Mouse (Mus musculus) neural tube, embryonic 12.5 days (tissue): ENCODE data around the gene BC017158. TPM values are rescaled to one million over a fixed set of nuclear protein-coding genes. Genes with fewer than 3 reads are reported as not detected.
A peak's percentile ranks its signal among the peaks of the same experiment; 100 is the strongest.

Experiments used
- ATAC-seq: fragments of 200-750 bp; cut with Nextera tagmentation; 2 replicates; pipeline ENCODE4 v1.8.0; 2017; ENCODE audit warnings: low read depth, mild to moderate bottlenecking, moderate TSS enrichment, moderate library complexity; ENCODE audit not compliant: low FRiP score
- H3K27ac ChIP-seq: fragments of 300-500 bp; sonication (generic); 2 replicates; pipeline ENCODE4 v1.5.1; 2016
- H3K27me3 ChIP-seq: fragments of 300-500 bp; sonication (generic); replicated peaks from 2 replicates; pipeline ENCODE4 v1.6.1; 2016; ENCODE audit warnings: mild to moderate bottlenecking
- H3K36me3 ChIP-seq: fragments of 300-500 bp; sonication (generic); 2 replicates; pipeline ENCODE4 v1.6.1; 2016; ENCODE audit warnings: mild to moderate bottlenecking
- H3K4me1 ChIP-seq: fragments of 300-500 bp; sonication (generic); 2 replicates; pipeline ENCODE4 v1.6.1; 2016
- H3K4me2 ChIP-seq: fragments of 300-500 bp; sonication (generic); replicated peaks from 2 replicates; pipeline ENCODE4 v1.6.1; 2016; ENCODE audit warnings: mild to moderate bottlenecking
- H3K4me3 ChIP-seq: fragments of 300-500 bp; sonication (generic); 2 replicates; pipeline ENCODE4 v1.5.1; 2016
- H3K9ac ChIP-seq: fragments of 300-500 bp; sonication (generic); 2 replicates; pipeline ENCODE4 v1.6.1; 2016; ENCODE audit warnings: mild to moderate bottlenecking
- H3K9me3 ChIP-seq: fragments of 300-500 bp; sonication (generic); 2 replicates; pipeline ENCODE4 v1.6.1; 2016; ENCODE audit warnings: mild to moderate bottlenecking
- WGBS: fragments of 180-500 bp; shearing (Covaris S2); methylation state at CpG from one replicate; pipeline ENCODE4 v1.1.7; 2016; 5-methylcytosine and 5-hydroxymethylcytosine counted together
- polyA plus RNA-seq: library from polyadenylated mRNA; unstranded; fragments of >200 nt; fragmentation: Nextera tagmentation; extraction: Ambion mirVana; gene quantifications from 2 replicates; pipeline ENCODE4 v1.2.1, GENCODE M21; 2016

Gene BC017158
- polyA plus RNA-seq, 1 experiment from 2014 or later: 23.3 TPM

DNA sequence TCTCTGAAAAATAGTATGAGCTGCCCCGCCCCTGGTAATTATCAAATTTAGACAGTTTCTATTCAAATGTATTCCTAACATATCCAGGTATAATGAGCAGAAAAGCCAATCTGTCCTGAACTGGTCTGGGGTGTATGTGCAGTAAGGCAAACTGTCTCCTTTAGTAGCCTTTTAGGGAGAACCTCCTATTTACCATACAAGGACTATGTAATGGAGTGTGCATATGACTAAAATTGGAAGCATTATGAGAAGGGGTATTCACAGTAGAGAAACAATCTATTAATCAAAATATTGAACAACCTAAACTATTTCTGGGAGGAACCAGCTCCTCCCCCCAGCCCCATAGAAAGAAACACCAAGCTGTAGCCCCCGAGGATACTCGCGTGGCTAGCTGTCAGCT is 18.2 kb downstream of the BC017158 start:
- ATAC-seq: no peak
- 94% methylated on average over 4 of the region's 4 CpGs for WGBS
- H3K9ac ChIP-seq: no peak overlapping the region
- no peaks in the 10 kb centered on the region for H3K9me3 ChIP-seq
- H3K27ac ChIP-seq: no peak overlapping the region
- peaks cover 23% of the 10 kb centered on the region for H3K36me3 ChIP-seq
- H3K4me1 ChIP-seq: peaks cover 20% of the 10 kb centered on the region
- H3K4me2 ChIP-seq: no peak overlapping the region
- H3K4me3 ChIP-seq: no peak overlapping the region
- no peaks in the 10 kb centered on the region for H3K27me3 ChIP-seq

- Histone ChIP-seq H3K36me3 (peaks cover 57% of the 10 kb centered on the region), H3K9me3 (no peaks in the 10 kb centered on the region), H3K4me2 (no peak overlapping the region), H3K27me3 (no peaks in the 10 kb centered on the region), H3K9ac (no peak overlapping the region), H3K4me1 (peaks cover 3% of the 10 kb centered on the region), H3K4me3 (no peak overlapping the region), H3K27ac (no peak overlapping the region)
- 88% methylated on average over 6 of the region's 6 CpGs for WGBS
- no peak for ATAC-seq
Measured at GRCm38 (mm10) chr7:128276051-128276450, 21.9 kb downstream of the BC017158 start.

DNA sequence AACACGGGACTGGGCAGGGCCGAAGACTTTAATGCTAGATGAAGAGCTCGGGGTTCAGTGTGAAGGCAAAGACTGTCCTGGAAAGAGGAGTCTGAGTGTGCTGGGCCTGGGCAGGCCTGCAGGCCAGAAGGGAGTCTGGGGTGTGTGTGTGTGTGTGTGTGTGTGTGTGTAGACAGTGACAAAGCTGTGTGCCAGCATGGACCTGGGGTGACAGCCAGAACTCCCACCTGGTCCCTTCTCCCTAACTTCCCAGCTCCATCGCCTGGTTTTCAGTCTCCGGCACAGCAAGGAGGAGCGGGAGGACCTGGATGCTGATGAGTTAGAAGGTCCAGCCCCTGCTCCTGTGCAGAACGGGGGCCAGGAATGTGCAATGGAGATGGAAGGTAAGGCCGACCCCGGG is 26.5 kb downstream of the BC017158 start:
- WGBS: 94% methylated on average over 9 of the region's 9 CpGs
- Histone ChIP-seq H3K9ac (no peak overlapping the region), H3K27ac (no peak overlapping the region), H3K9me3 (no peaks in the 10 kb centered on the region), H3K4me1 (no peaks in the 10 kb centered on the region), H3K4me2 (no peak overlapping the region), H3K36me3 (peaks cover 58% of the 10 kb centered on the region), H3K27me3 (no peaks in the 10 kb centered on the region), H3K4me3 (no peak overlapping the region)
- no peak for ATAC-seq

GRCm38 (mm10) chr7:128270431-128270850 is 27.5 kb downstream of the BC017158 start:
- Histone ChIP-seq H3K36me3 (peaks cover 47% of the 10 kb centered on the region), H3K4me3 (no peak overlapping the region), H3K27ac (no peak overlapping the region), H3K27me3 (no peaks in the 10 kb centered on the region), H3K9ac (no peak overlapping the region), H3K4me2 (no peak overlapping the region), H3K9me3 (no peaks in the 10 kb centered on the region), H3K4me1 (no peaks in the 10 kb centered on the region)
- WGBS: 63% methylated on average over 13 of the region's 13 CpGs
- no peak for ATAC-seq

- no peak overlapping the region for H3K27ac ChIP-seq
- H3K27me3 ChIP-seq: no peaks in the 10 kb centered on the region
- ATAC-seq: no peak
- H3K36me3 ChIP-seq: peaks cover 23% of the 10 kb centered on the region
- no peak overlapping the region for H3K9ac ChIP-seq
- no peaks in the 10 kb centered on the region for H3K4me1 ChIP-seq
- no peak overlapping the region for H3K4me2 ChIP-seq
- H3K4me3 ChIP-seq: no peak overlapping the region
- 69% methylated on average over 7 of the region's 7 CpGs for WGBS
- no peaks in the 10 kb centered on the region for H3K9me3 ChIP-seq
Measured at GRCm38 (mm10) chr7:128267813-128268212, 30.2 kb downstream of the BC017158 start.

DNA sequence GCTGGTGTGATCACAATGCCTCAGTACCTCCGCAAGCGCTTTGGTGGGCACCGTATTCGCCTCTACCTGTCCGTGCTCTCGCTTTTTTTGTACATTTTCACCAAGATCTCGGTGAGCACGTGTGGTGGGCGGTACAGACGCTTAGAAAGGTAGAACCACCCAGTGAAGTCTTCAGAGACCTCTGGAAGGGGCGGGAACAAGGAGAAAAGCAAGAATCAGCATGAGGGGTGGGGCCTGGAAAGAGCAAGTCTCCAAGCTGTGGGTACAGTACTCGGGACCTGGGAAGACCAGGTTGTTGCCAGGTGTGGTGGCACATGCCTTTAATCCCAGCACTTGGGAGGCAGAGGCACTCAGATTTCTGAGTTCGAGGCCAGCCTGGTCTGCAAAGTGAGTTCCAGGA is 30.6 kb downstream of the BC017158 start:
- Histone ChIP-seq H3K4me1 (no peaks in the 10 kb centered on the region), H3K27me3 (no peaks in the 10 kb centered on the region), H3K27ac (no peak overlapping the region), H3K4me2 (no peak overlapping the region), H3K9ac (no peak overlapping the region), H3K36me3 (peaks cover 20% of the 10 kb centered on the region), H3K9me3 (no peaks in the 10 kb centered on the region), H3K4me3 (no peak overlapping the region)
- WGBS: 69% methylated on average over 13 of the region's 13 CpGs
- ATAC-seq: no peak

DNA sequence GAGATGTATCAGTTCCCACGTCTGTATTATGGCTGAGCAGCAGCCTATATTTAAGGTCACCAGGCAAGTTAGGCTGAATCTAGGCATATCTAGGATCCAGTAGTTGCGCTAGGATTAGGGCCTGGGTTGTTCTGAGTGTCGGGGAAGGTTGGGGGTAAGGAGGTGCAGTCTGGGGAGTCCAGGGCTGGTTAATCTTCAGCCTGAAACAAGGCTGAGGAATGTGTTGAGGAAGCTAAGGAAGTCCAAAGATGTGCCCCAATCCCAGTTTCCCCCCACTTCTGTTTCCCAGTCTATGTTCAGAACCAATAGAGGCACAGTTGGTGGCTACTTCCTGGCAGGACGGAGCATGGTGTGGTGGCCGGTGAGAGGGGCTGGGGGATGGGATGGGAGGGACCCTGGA is 31.9 kb downstream of the BC017158 start:
- no peaks in the 10 kb centered on the region for H3K27me3 ChIP-seq
- WGBS: 78% methylated on average over 5 of the region's 5 CpGs
- H3K36me3 ChIP-seq: peaks cover 7% of the 10 kb centered on the region; the same call in 1 of the 2 replicates
- H3K27ac ChIP-seq: no peak overlapping the region
- no peak overlapping the region for H3K9ac ChIP-seq
- no peak for ATAC-seq
- H3K4me3 ChIP-seq: no peak overlapping the region
- no peaks in the 10 kb centered on the region for H3K4me1 ChIP-seq
- no peak overlapping the region for H3K4me2 ChIP-seq
- H3K9me3 ChIP-seq: no peaks in the 10 kb centered on the region

GRCm38 (mm10) chr7:128265411-128265810 is 32.6 kb downstream of the BC017158 start, which contains the start of gene Slc5a2:
Gene Slc5a2 (plus strand): TSS chr7:128265657.
- H3K27ac ChIP-seq: no peak within 1 kb of the TSS
- H3K9ac ChIP-seq: no peak within 1 kb of the TSS
- H3K9me3 ChIP-seq: no peaks in the 10 kb centered on the region
- WGBS: 86% methylated on average over 6 of the region's 6 CpGs
- no peak for ATAC-seq
- H3K4me1 ChIP-seq: no peaks in the 10 kb centered on the region
- no peak within 1 kb of the TSS for H3K4me2 ChIP-seq
- no peak within 1 kb of the TSS for H3K4me3 ChIP-seq
- peaks cover 3% of the 10 kb centered on the region; the same call in 1 of the 2 replicates for H3K36me3 ChIP-seq
- H3K27me3 ChIP-seq: no peaks in the 10 kb centered on the region

DNA sequence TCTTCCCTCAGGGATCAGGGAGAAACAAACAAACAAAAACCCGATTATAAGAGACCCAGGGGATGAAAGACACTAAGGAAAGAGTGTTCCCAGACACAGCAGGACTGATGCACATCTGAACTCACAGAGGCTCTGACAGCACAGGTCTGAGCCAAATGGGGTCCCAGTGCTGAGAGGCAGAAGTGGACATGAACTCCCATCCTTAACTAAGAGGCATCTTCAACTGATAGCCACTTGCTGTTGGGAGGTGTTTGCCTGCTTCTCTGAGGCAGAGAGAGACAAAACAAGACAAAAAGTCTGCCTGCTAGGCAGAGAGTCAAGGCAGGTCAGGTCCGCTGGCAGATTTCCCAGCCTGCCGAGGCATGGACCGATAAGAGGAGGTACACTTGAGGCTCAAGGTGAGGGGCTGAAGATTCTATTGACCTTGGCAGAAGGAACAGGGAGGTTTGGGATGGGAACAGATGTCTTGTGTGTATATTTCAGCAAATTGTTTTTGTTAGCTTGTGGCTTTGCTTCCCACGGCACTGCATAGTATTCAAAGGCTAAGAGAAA is 41.1 kb downstream of the BC017158 start:
- no peak overlapping the region for H3K9ac ChIP-seq
- no peak overlapping the region for H3K4me3 ChIP-seq
- 67% methylated on average over 5 of the region's 5 CpGs for WGBS
- H3K9me3 ChIP-seq: no peaks in the 10 kb centered on the region
- H3K4me1 ChIP-seq: peaks cover 10% of the 10 kb centered on the region; the same call in 1 of the 2 replicates
- no peaks in the 10 kb centered on the region for H3K36me3 ChIP-seq
- no peak overlapping the region for H3K4me2 ChIP-seq
- no peak for ATAC-seq
- no peak overlapping the region for H3K27ac ChIP-seq
- H3K27me3 ChIP-seq: no peaks in the 10 kb centered on the region

DNA sequence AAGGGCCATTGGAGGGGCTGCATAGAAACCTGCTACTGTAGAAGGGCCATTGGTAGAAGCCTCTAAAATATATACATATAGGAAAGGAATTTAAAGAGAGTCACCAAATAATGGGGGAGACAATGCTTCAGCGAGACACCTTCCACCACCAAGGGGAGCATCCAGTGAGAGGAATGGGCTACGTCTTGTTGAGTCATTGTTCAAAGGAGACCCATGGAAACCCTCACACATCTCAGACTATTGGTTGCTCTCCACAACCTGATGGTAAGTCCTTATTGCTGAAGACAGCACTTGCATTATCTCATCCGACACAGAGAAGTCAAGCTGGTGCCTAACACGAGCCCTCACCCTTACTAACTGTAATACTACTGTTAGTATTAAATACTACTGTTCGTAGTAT is 42.2 kb downstream of the BC017158 start:
- no peak for ATAC-seq
- Histone ChIP-seq H3K9me3 (no peaks in the 10 kb centered on the region), H3K9ac (no peak overlapping the region), H3K4me2 (no peak overlapping the region), H3K27ac (no peak overlapping the region), H3K4me1 (peaks cover 10% of the 10 kb centered on the region; the same call in 1 of the 2 replicates), H3K36me3 (no peaks in the 10 kb centered on the region), H3K4me3 (no peak overlapping the region), H3K27me3 (no peaks in the 10 kb centered on the region)
- WGBS: 88% methylated on average over 5 of the region's 5 CpGs

GRCm38 (mm10) chr7:128254978-128255377 is 43.0 kb downstream of the BC017158 start:
- Histone ChIP-seq H3K9me3 (no peaks in the 10 kb centered on the region), H3K4me3 (no peak overlapping the region), H3K4me2 (no peak overlapping the region), H3K27ac (no peak overlapping the region), H3K9ac (no peak overlapping the region), H3K4me1 (peaks cover 10% of the 10 kb centered on the region; the same call in 1 of the 2 replicates), H3K27me3 (no peaks in the 10 kb centered on the region), H3K36me3 (no peaks in the 10 kb centered on the region)
- no peak for ATAC-seq
- WGBS: 61% methylated on average over 2 of the region's 2 CpGs

GRCm38 (mm10) chr7:128252609-128253008 is 45.4 kb downstream of the BC017158 start:
- no peak overlapping the region for H3K27ac ChIP-seq
- peak overlapping the region; percentile 24 for H3K4me3 ChIP-seq
- peaks cover 10% of the 10 kb centered on the region; the same call in 1 of the 2 replicates for H3K4me1 ChIP-seq
- peak overlapping the region; percentile 66 for H3K4me2 ChIP-seq
- WGBS: 10% methylated on average over 24 of the region's 24 CpGs
- H3K9me3 ChIP-seq: no peaks in the 10 kb centered on the region
- ATAC-seq: 0 out of 2 replicates have a peak, but pooled peaks have one; percentile 61
- H3K9ac ChIP-seq: peak overlapping the region; percentile 53
- H3K36me3 ChIP-seq: no peaks in the 10 kb centered on the region; the same call in 1 of the 2 replicates
- no peaks in the 10 kb centered on the region for H3K27me3 ChIP-seq

DNA sequence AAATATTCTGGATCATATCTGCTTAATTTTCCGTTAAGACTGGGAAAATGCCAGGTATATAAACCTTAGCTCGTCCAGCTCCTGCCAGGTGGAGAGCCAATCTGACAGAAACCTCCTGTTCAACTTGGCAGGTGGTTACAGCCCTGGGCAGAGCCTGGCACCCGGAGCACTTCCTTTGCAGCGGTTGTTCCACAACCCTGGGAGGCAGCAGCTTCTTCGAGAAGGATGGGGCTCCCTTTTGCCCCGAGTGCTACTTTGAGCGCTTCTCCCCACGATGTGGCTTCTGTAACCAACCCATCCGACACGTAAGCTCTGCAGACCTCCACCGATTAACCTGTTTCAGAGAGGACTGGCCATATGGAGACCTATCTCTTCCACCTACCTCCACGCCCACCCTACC is 46.0 kb downstream of the BC017158 start:
- Histone ChIP-seq H3K4me3 (no peak overlapping the region), H3K9me3 (no peaks in the 10 kb centered on the region), H3K36me3 (no peaks in the 10 kb centered on the region; the same call in 1 of the 2 replicates), H3K4me2 (peak overlapping the region; percentile 66), H3K4me1 (peaks cover 10% of the 10 kb centered on the region; the same call in 1 of the 2 replicates), H3K27ac (no peak overlapping the region), H3K9ac (peak overlapping the region; percentile 29; the same call in 1 of the 2 replicates), H3K27me3 (no peaks in the 10 kb centered on the region)
- WGBS: 51% methylated on average over 12 of the region's 12 CpGs
- no peak for ATAC-seq
